Mouse (Mus musculus) cerebellum, adult 18-20 months (tissue): ENCODE measurements around the gene Zfyve16.

Experiments used
- DNase-seq, 2 experiments: peaks; one replicate each; pipeline ENCODE4 v3.0.0; 2021

The Zfyve16 gene

DNA sequence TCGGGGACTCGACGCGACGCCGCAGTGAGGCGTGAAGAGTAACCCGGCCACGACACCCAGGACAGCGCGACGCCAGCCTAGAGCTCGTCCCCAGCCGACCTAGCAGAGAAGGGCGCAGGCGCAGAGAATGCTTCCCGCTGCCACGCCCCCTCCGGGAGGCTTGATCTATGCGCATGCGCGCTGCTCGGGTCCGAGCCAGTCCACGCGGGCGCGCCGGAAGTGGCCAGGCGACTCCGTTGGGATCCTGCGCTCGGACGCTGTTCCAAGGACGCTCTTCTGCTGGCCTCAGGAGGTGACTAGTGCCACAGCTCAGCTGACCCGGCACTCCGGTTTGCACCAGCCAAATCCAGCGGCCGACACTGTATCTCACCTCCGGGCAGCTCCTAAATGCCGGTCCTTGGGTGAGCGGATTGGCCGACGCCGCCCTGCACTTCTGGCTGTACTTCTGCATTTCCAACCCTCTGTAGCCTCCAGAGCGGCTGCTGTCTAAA, at the start of gene Zfyve16:
TSS of gene Zfyve16 (minus strand) at position 148 of the 491 bp plus-strand sequence.
- DNase-seq: peak; percentile 97 to 100

DNA sequence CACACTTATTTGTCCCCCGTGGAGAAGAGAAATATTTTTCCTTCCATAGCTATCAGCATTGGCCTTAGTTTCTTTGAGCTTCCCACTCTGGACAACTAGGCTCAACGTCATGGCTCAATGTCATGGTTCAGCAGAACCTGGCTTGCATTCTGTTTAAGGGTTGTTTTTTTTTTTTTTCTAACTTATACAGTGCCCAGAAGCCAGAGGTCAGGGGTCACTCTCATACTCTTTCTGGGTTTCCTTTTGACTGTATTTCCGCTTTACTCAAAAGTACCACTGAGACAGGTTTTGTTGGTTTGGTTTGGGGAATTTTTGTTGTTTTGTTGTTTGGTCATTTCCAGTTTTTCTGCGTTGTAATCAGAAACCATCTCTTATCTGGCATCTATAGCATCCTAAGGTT, 47.5 kb upstream of the Zfyve16 start:
- no peak for DNase-seq

DNA sequence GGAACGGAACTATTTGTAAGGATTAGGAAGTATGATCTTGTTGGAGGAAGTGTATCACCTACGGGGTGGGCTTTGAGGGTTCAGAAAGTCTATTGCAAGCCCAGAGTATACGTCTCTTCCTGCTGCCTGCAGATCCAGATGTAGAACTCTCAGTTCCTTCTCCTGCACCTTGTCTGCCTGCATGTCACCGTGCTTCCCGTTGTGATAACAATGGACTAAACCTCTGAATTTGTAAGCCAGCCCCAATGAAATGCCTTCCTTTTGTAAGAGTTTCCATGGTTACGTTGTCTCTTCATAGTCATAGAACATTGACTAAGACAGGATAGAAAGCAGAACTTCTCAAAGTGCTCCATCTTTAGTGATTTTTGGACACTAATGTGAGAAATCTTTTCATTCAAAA, 46.0 kb upstream of the Zfyve16 start:
- DNase-seq: no peak

DNA sequence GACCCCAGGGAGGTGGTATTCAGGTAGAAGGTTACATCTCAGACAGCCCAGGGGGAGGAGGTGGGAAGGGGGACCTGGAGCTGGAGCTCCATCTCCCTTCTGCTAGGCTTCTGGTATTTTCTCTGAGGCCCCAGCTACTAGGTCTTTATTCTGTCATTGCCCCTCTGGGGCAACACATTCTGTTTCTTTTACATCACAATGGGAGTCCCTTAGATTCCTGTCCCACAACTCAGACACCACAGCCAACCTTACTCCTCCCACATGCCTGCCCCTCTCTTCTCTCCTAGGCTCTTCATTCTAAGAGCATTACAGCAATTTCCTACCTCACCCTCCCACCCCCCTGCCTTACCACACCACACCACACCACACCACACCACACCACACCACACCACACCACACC, 45.4 kb upstream of the Zfyve16 start, which contains the start of gene Spz1:
TSS of gene Spz1 (minus strand) at position 101 of the 400 bp plus-strand sequence.
- no peak for DNase-seq

DNA sequence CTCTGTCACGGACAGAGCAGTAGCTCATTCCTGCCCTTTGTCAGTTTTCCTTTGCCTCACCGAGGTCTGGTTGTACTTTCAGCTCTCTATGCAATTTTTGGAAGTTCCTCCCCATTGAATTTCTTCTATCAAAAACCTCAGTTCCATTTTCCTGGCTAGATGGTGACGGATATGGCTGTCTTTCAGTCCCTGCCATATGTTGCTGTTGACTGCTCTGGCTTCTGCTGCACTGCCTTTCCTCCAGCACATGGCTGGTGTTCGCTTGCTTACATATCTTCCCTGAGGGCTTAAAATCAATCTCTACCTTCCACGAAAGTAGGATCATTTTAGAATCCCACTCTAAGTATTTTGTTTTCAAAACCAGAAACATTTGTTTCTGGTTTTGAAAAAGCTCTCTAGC, 28.8 kb upstream of the Zfyve16 start:
- no peak for DNase-seq

DNA sequence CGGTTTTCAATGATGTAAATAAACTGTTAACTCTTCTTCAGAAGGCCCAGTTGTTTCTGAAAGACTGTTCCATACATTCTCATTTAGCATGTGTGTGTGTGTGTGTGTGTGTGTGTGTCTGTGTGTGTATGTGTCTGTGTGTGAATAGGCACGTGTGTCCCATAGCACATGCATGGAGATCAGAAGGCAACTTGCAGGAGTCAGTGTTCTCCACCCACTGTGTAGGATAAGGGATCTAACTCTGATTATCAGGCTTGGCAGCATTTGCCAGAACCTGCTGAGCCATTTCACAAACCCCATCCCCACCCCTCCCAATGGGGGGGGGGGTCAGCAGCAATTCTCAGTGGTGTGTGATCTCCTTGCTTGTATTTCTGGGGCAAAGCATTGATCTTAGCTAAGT, 26.6 kb upstream of the Zfyve16 start:
- DNase-seq: no peak

DNA sequence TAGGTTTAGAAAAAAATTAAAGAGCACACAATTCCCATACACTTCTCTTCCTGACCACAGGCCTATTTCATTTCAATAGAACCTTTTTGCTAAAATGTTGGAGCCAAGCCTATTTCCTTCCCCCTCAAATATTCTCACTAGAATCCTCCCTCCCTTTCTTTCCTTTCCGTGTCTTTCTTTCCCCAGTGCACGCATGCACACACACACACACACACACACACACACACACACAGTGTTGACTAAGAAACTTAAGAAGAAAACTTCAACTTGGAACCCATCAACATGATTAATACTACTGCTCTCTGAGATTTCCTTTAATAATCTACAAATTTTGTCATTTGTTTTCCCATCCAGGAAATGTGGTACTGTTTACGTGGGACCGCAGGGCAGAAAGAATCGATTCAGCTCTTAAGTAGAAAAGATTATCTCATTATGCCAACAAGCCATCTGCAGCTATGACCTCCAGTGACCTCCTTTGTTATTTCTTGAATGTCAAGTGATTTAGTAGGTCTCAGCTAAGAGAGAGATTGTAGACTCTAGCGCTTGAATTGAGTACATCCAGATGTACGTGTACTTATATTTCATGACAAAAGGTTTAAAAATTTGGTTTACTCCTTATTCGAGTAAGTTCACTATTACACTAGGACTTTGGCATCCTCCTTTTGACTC, 25.9 kb upstream of the Zfyve16 start:
- no peak for DNase-seq

DNA sequence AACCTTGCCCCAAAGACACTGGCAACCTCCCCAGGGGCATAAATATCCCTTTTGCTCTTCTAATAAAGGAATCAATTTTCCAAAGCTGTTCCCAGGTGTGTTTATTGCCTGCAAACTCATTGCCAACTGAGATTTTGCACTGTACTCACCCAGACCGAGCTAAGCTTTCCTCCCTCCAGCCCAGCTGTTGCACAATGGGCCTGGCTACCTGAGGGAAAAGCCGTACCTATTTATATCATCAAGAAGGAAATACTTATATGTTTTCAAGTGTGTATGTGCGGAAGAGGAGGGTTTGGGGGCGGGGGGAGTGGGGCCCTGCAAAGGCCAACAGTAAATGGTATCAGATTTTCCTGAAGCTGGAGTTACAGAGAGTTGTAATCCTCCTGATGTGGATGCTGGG, 16.4 kb upstream of the Zfyve16 start:
- no peak for DNase-seq

DNA sequence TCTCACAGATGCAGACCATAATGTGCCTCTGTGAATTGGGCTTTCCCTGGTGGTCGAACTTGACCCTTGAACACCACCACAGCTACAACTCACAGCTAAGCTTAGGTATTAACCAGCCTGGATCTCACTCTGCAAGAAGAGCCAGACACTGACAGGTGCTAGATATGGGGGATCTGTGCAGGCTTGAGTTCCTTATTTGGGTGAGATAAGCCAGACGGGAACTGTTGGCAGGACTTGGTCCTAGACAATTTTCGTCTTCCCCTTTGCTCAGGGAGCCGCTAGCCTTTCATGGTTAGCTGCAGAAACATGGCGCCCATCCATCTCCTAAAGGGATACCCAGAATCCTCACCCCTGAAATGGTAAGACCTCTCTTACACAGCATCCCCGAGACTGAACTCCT, 10.3 kb upstream of the Zfyve16 start:
- DNase-seq: no peak

DNA sequence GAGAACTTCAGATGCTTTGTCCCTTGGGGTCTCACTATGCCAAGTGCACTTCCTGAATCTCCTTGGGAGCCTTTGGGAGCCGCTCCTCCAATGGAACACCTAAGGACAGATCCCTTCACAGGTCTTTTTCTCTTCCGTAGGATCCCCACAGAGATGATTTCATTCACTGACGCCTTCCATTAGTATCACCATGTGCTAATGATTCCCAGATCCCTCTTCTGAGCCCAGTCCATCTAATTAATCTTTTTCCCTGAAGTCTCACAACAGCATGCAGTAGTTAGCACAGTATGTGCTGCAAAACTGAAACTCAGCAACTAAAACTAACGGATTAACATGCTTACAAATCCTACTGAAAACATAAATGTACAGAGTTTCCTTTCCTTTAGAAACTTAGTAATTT, 8.5 kb upstream of the Zfyve16 start:
- DNase-seq: no peak

DNA sequence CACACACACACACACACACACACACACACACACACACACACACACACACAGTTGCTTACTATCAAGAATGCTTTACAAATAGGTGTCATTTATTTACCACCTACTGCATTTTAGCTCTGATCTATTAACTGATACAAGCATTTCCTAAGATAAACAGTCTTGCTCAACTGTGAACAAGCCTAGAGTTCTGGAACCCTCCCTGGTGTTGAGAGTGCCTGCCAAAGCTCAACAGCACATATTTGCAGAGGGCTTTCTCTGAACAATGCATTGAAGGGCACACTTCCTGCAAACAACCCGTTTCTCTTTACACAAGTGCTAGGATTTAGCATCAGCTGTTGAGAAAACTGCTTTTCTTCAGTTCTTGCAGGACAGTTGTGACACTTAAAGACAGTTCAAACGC, 3.1 kb upstream of the Zfyve16 start:
- no peak for DNase-seq

DNA sequence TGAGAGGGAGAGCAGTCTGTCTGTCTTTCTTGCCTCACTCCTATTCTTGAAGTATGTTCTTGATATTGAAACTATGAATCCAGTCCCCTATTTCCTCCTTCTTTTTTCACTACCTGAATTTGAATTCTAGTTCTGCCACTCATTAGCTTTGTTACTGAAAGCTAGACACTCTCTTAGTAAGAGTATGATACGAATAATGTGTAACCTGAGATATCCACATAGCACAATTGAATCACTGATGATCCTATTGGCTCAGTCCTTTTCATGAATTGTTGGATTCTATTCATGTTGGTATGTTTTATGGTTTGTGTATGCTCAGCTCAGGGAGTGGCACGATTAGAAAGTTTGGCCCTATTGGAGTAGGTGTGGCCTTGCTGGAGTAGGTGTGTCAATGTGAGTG, 1.5 kb upstream of the Zfyve16 start:
- no peak for DNase-seq

DNA sequence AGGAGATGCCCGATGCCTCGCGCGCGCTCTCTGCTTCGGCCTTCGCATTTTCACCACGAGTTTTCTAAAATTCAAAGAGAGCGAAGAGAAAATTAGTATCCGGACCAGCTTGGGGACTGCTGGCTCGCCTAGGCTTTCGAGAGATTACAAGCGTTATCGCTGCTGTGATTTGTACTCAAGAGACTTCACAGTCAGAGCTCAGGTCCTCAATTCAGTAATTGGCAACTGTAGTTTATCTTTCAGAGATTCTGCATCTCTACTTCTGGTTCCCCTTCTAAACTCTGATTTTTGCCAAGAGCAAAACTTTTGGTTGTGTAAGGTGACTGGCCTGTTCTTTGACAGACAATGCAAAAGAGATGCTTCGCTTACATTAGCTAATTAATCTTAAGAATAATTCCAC, 569 bp upstream of the Zfyve16 start:
- DNase-seq: peak in 1 of 2 experiments; percentile 8

DNA sequence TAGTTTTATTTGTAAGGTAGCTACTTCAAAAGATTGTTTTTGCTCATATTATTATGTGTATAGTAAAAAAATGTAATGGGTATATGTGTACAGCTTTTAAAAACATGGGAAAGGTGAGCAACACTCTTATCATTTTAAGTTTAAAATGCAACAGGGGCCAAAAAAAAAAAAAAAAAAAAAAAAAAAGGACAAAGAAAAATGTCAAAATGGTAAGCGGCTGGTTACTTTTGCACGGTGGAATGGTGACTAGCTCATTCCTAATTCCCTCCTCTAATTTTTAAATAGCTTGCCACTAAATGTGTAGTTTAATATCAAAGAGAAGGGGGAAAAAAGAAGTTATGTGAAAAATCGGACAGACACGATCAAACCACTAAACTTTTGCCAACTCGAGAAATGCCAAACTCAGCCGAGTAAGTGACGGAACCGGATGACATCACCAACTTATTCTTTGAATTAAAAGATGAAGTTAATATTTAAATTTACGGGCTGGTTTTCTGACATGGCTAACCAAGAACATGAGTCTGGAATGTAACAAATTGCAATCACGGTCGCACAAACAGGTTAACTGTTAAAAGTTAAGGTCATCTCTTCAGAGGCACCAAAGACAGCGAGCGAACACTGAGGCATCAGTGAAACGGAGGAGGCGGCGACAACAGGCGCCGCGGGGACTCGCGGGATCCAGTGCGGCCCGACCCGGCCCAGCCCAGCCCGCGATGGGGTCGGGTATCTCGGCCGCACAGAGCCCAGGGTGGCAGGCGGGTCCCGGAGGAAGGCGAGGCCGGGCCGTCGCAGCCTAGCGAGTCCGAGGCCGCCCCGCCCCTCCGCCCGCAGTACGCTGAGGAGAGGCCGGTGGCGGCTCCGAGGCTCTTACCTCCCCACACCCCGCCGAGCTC, 594 bp downstream of the Zfyve16 start:
- DNase-seq: no peak

DNA sequence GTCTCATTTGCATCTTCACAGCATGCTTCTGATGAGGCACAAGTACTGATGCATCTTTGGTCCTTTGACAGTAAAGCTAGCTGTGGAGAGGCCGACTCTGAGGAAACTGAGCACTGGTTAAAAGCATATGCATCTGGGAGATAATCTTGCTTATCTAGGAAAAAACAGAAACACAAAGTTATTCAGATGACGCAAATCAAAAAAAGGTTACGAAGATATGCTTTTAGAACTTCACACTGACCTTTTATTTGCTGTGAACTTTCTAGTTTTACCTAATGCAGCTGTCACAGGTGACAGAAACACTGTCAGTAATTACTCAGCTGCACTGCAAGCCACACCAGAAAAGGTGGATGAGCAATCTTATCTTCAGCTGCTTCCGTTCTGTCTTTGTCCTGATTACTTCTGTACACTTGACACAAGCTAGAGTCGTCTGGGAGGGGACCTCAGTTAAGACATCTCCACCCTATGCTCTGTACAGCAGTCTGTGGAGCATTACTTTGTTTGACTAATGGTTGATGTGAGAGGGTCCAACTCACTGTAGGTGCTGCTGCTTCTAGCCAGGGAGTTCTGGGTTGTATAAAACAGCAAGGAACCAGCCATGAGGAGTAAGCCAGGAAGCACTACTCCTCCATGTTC, 7.4 kb downstream of the Zfyve16 start:
- no peak for DNase-seq

DNA sequence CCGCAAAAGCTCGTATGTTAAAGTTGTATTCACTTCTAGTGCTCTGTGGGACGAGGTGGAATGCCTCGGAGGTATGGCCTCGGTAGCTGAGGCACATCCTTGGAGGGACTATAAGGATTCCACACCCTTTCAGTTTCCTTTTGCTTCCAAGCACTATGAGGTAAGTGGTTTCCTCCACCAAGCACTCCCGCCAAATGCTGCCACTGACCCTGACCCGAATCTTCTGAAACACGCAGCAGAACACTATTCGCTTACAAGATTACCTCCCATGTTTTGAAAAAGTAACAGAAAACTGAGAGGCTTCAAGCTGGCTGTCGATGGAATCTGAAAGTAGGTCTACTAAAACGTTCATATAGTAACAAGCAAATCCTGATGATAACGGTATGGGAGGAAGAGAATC, 25.8 kb downstream of the Zfyve16 start:
- no peak for DNase-seq

DNA sequence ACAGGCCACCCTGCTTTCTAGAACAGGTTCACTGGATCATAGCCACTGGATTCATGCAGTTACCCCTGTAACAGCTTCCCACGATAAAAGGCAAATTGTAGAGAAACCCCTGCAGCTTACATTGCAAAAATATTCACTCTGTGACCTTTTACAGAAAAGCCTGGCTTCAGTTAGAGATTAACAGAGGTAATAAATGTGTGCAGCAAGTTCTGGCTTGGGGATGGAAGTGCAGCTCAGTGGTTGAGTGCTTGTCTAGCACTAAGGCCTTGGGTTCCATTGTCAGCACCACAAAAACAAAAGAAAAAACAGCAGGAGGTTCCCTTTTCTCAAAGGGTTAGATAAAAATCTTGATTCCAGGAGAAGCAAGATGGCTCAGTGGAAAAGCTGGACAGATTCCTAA, 38.7 kb downstream of the Zfyve16 start:
- DNase-seq: no peak

DNA sequence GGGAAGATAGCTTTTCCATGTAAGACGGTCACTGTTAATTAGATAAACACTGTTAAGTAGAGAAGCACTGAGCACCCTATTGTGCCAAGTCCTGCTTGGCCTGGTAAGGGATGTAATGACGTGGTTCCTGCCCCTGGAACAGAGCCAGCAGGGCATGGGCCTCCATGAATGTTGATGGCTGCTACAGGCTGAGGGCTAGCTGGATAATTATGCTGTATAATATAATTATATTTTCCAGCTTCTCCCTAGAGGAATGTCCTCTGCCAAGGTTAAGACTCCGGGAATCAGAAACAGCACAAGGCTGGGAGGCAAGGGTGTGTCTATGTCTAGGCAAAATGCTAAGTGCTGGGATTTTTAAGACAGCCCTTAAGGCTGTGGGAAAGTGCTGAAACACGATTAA, 39.9 kb downstream of the Zfyve16 start:
- DNase-seq: no peak

DNA sequence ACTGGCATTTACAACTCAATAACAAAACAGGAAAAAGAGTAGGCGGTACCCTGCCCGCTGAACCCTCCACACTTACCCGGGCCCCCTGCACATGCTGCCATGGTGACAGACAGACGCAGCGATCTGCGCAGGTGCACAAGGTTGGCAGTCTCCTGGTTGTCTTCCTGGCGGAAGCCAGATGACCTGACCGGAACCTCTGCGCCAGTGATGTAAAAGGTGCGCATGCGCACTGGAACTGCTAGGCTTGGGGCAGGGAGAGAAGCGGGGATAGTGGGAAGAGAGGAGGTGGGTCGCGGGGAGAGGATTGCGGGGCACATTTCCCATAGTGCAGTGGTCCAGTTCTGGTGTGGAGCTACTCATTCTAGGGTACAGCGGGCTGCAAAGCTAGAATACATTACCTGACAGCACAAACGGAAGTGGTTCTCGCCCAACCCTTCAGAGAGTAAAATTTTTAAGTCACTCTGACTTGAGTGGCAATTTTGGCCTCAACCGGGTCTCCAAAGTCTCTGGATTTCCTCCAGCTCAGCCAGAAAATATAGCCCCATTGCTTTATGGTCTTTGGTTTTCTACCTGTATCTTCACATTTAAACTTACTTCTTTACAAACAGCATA, 46.7 kb downstream of the Zfyve16 start, which contains the start of gene Fam151b:
TSS of gene Fam151b (minus strand) at position 164 of the 612 bp plus-strand sequence.
- peak; percentile 93 to 96 for DNase-seq

DNA sequence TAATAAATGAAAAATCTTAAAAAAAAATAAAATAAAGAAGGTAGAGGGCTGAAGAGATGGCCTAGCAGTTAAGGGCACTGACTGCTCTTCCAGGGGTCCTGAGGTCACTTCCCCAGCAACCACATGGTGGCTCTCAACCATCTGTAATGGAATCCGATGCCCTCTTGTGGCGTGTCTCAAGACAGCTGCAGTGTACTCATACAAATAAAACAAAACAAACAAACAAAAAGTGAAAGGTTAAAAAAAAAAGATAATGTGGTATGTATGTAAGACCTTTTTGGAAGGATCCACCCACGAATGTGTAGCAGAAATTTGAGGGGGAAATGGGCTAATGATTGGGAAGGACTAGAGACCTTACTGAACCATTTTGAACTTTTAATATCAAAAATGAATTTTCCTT, 47.3 kb downstream of the Zfyve16 start:
- peak; percentile 43 to 45 for DNase-seq

DNA sequence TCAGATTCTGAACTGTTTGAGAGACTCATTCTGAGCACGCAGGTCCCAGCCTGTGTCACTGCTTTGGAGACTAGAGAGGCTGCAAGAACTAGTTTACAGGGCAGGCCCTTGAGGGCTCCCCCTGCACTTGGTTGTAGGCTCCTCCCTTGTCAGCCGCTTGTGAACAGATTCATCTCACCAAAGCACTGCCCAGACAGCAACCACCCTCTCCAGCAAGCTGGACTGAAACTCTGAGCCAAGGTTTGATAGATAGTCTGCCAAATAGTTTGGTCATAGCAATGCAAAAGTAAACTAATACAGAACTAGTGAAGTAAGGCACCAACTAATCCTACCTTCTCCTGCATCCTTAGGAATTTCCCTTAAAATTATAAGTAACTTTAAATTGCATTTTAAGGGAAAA, 60.5 kb downstream of the Zfyve16 start:
- no peak for DNase-seq

DNA sequence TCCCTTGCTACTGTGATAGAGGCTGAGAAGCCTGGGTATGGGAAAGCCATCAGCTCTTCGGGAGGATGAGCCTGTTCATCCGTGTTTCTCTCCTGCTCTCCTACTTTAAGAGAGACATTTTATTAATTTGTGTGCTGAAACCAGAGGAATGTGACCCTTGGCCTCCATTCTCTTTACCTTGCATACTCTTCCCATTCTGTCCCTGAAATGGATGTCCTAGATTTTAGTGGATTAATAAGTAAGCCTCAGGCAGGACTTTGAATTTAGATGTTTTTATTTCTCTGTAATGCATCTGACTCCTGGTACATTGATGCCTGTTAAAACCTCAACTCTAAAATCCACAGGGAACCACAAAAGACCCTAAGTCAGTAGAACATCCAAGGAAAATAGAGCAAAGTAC, 61.3 kb downstream of the Zfyve16 start:
- no peak for DNase-seq

DNA sequence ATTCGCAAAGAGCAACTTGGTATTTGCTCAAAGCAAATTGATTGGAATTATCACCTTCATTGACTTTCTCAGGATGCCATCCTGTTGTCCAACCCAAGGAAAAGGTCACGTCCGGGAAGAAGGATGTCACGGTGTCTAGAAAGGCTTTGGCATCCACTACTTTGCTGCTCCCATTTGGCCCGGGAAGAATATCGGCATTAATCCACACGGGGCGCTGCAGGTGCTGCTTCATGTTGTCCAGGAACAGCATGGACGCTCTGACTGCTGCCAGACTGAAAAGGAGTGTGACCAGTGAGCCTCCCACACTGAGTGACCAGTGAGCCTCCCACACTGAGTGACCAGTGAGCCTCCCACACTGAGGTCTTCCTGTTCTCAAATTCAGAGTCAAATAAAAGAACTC, 62.8 kb downstream of the Zfyve16 start:
- DNase-seq: peak in 1 of 2 experiments; percentile 6
